Mouse (Mus musculus) MEL (cell line): ENCODE data around the gene Rhoa. TPM values are rescaled to one million over a fixed set of nuclear protein-coding genes. Genes with fewer than 3 reads are reported as not detected.

Source experiments
- DNase-seq: peaks from one replicate; pipeline ENCODE4 v3.0.0; 2011; ENCODE audit warnings: low read depth, low spot score
- H3K27ac ChIP-seq: 2 replicates; pipeline ENCODE4 v1.5.1; 2012; ENCODE audit warnings: low read depth, mild to moderate bottlenecking, control low read depth, low read length, moderate library complexity; ENCODE audit not compliant: control insufficient read depth
- H3K27me3 ChIP-seq, 2 experiments: fragments of 150-350 bp in 1 of 2; sonication (generic) in 1 of 2; 2 replicates each; pipeline ENCODE4 v1.6.1; 2012; ENCODE audit warnings: low read length in 2 of 2, mild to moderate bottlenecking in 2 of 2, improper control_type of control experiment in 1 of 2, moderate library complexity in 1 of 2; ENCODE audit not compliant: insufficient read depth in 2 of 2, control insufficient read depth in 1 of 2
- H3K36me3 ChIP-seq, 2 experiments: 2 replicates each; pipeline ENCODE4 v1.6.1; 2012 to 2014; ENCODE audit warnings: low read length in 2 of 2, improper control_type of control experiment in 1 of 2, inconsistent platforms in 1 of 2, mild to moderate bottlenecking in 1 of 2; ENCODE audit not compliant: insufficient read depth in 2 of 2, control insufficient read depth in 1 of 2
- H3K4me1 ChIP-seq, 2 experiments: fragments of 150-350 bp in 1 of 2; sonication (generic) in 1 of 2; 2 replicates each; pipeline ENCODE4 v1.6.1; 2012; ENCODE audit warnings: low read length in 2 of 2, improper control_type of control experiment in 1 of 2, mild to moderate bottlenecking in 1 of 2; ENCODE audit not compliant: insufficient read depth in 2 of 2, control insufficient read depth in 1 of 2
- H3K4me3 ChIP-seq, 2 experiments: fragments of 150-350 bp in 1 of 2; sonication (generic) in 1 of 2; 2 replicates each; pipeline ENCODE4 v1.5.1; 2012; ENCODE audit warnings: low read depth in 2 of 2, low read length in 2 of 2, mild to moderate bottlenecking in 2 of 2, moderate library complexity in 2 of 2, control low read depth in 1 of 2, improper control_type of control experiment in 1 of 2; ENCODE audit not compliant: control insufficient read depth in 1 of 2, insufficient read depth in 1 of 2
- H3K79me2 ChIP-seq: 2 replicates; pipeline ENCODE4 v1.6.1; 2012; ENCODE audit warnings: mild to moderate bottlenecking, low read length, moderate library complexity; ENCODE audit not compliant: control insufficient read depth, poor library complexity, insufficient read depth
- H3K9ac ChIP-seq: 2 replicates; pipeline ENCODE4 v1.6.1; 2012; ENCODE audit warnings: low read depth, mild to moderate bottlenecking, control low read depth, low read length, moderate library complexity; ENCODE audit not compliant: control insufficient read depth, poor library complexity, severe bottlenecking
- H3K9me3 ChIP-seq: fragments of 150-350 bp; sonication (generic); replicated peaks from 2 replicates; pipeline ENCODE4 v1.6.1; 2012; ENCODE audit warnings: mild to moderate bottlenecking, low read length, improper control_type of control experiment, moderate library complexity; ENCODE audit not compliant: insufficient read depth
- BHLHE40 ChIP-seq: IDR thresholded peaks from 2 replicates; pipeline ENCODE4 v1.6.1; 2012; ENCODE audit warnings: low read depth, mild to moderate bottlenecking, inconsistent platforms, low read length, improper control_type of control experiment, borderline replicate concordance
- CHD1 ChIP-seq: IDR thresholded peaks from 2 replicates; pipeline ENCODE4 v1.6.1; 2012; ENCODE audit warnings: low read depth, mild to moderate bottlenecking, inconsistent platforms, low read length, improper control_type of control experiment
- CHD2 ChIP-seq: IDR thresholded peaks from 2 replicates; pipeline ENCODE4 v1.6.1; 2011; ENCODE audit warnings: low read length, improper control_type of control experiment
- CTCF ChIP-seq, 3 experiments: IDR thresholded peaks in 2 of 3; conservative IDR thresholded peaks in 1 of 3; 2 replicates each; pipeline ENCODE4 v1.5.1; 2011 to 2012; ENCODE audit warnings: low read length in 3 of 3, low read depth in 2 of 3, mild to moderate bottlenecking in 2 of 3, improper control_type of control experiment in 1 of 3, inconsistent platforms in 1 of 3, mixed read lengths in 1 of 3, moderate library complexity in 1 of 3; ENCODE audit not compliant: control insufficient read depth in 1 of 3, insufficient read depth in 1 of 3, poor library complexity in 1 of 3, severe bottlenecking in 1 of 3
- GATA1 ChIP-seq: IDR thresholded peaks from 2 replicates; pipeline ENCODE4 v1.6.1; 2011; ENCODE audit warnings: low read depth, low read length, improper control_type of control experiment
- HCFC1 ChIP-seq: IDR thresholded peaks from 2 replicates; pipeline ENCODE4 v1.6.1; 2012; ENCODE audit warnings: low read depth, mild to moderate bottlenecking, inconsistent platforms, low read length, improper control_type of control experiment, moderate library complexity
- KAT2A ChIP-seq: conservative IDR thresholded peaks from 2 replicates; pipeline ENCODE4 v1.6.1; 2012; ENCODE audit warnings: low read depth, low read length, improper control_type of control experiment, inconsistent platforms
- MAX ChIP-seq: IDR thresholded peaks from 2 replicates; pipeline ENCODE4 v1.6.1; 2011; ENCODE audit warnings: low read length, improper control_type of control experiment
- MYB ChIP-seq: IDR thresholded peaks from 2 replicates; pipeline ENCODE4 v1.6.1; 2011; ENCODE audit warnings: mild to moderate bottlenecking, low read depth, low read length, improper control_type of control experiment
- MYC ChIP-seq: IDR thresholded peaks from 2 replicates; pipeline ENCODE4 v1.6.1; 2011; ENCODE audit warnings: low read depth, mild to moderate bottlenecking, low read length, improper control_type of control experiment, moderate library complexity
- NELFE ChIP-seq: IDR thresholded peaks from 2 replicates; pipeline ENCODE4 v1.6.1; 2011; ENCODE audit warnings: low read depth, low read length, improper control_type of control experiment
- POLR2AphosphoS2 ChIP-seq: IDR thresholded peaks from 2 replicates; pipeline ENCODE4 v1.6.1; 2011; ENCODE audit warnings: low read length, improper control_type of control experiment
- RCOR1 ChIP-seq: IDR thresholded peaks from 2 replicates; pipeline ENCODE4 v1.6.1; 2012; ENCODE audit warnings: low read depth, mild to moderate bottlenecking, inconsistent platforms, low read length, improper control_type of control experiment
- SIN3A ChIP-seq: IDR thresholded peaks from 2 replicates; pipeline ENCODE4 v1.6.1; 2012; ENCODE audit warnings: low read length, improper control_type of control experiment, inconsistent platforms
- UBTF ChIP-seq: IDR thresholded peaks from 2 replicates; pipeline ENCODE4 v1.6.1; 2012; ENCODE audit warnings: low read depth, mild to moderate bottlenecking, inconsistent platforms, low read length, improper control_type of control experiment, moderate library complexity, borderline replicate concordance; ENCODE audit not compliant: insufficient read depth
- USF1 ChIP-seq: IDR thresholded peaks from 2 replicates; pipeline ENCODE4 v1.6.1; 2014; ENCODE audit warnings: low read depth, mild to moderate bottlenecking, inconsistent platforms, low read length, improper control_type of control experiment, moderate library complexity
- ZC3H11A ChIP-seq: IDR thresholded peaks from 2 replicates; pipeline ENCODE4 v1.6.1; 2012; ENCODE audit warnings: low read depth, mild to moderate bottlenecking, inconsistent platforms, low read length, improper control_type of control experiment
- ZKSCAN1 ChIP-seq: IDR thresholded peaks from 2 replicates; pipeline ENCODE4 v1.6.1; 2012; ENCODE audit warnings: low read depth, mild to moderate bottlenecking, inconsistent platforms, low read length, improper control_type of control experiment, moderate library complexity
- ZNF384 ChIP-seq: IDR thresholded peaks from 2 replicates; pipeline ENCODE4 v1.6.1; 2012; ENCODE audit warnings: low read depth, mild to moderate bottlenecking, inconsistent platforms, low read length, improper control_type of control experiment
- polyA plus RNA-seq, 2 experiments: library from polyadenylated mRNA; stranded (reverse) in 1 of 2; unstranded in 1 of 2; fragments of >175 nt in 1 of 2; fragments of >200 nt in 1 of 2; gene quantifications; 2 replicates each; pipeline versions ENCODE4 v1.2.1 to v1.2.4; 2012; ENCODE audit warnings: low replicate concordance in 2 of 2, low read depth in 1 of 2; ENCODE audit not compliant: insufficient read length in 2 of 2, insufficient read depth in 1 of 2, missing spikeins in 1 of 2
- total RNA-seq: library from RNA; depleted of rRNA; stranded (reverse); fragments of 300-350 nt; gene quantifications from 2 replicates; pipeline ENCODE4 v1.2.3, GENCODE M21; 2012

Rhoa gene
- total and polyA plus RNA-seq, 3 experiments, result 80.9 to 241 TPM; not detected in 1

- DNase-seq, result no peak
- Histone ChIP-seq H3K79me2 (peaks cover 38% of the 10 kb centered on the region), H3K9me3 (no peaks in the 10 kb centered on the region), H3K4me1 (no peaks in the 10 kb centered on the region; a peak in 1 of 4 replicates), H3K27me3 (no peaks in the 10 kb centered on the region), H3K9ac (no peak overlapping the region), H3K27ac (no peak overlapping the region), H3K36me3 (peaks cover 5 to 33% of the 10 kb centered on the region in 2 experiments), H3K4me3 (no peak overlapping the region)
- no peak for TF ChIP-seq POLR2AphosphoS2
- TF ChIP-seq SIN3A, result no peak
- 0 out of 2 replicates have a peak, but pooled peaks have one; percentile 27 for TF ChIP-seq GATA1
- no peak for TF ChIP-seq ZC3H11A
Observed at GRCm38 (mm10) chr9:108325811-108326210, 19.9 kb downstream of the Rhoa start.

- DNase-seq, result peak; percentile 39
- peaks cover 14 to 29% of the 10 kb centered on the region in 2 experiments for H3K4me1 ChIP-seq
- peak overlapping the region; percentile 98 for H3K27ac ChIP-seq
- H3K9me3 ChIP-seq, result no peaks in the 10 kb centered on the region
- H3K27me3 ChIP-seq, result no peaks in the 10 kb centered on the region
- H3K9ac ChIP-seq, result peak overlapping the region; percentile 72
- peak overlapping the region; percentile 28 to 37 for H3K4me3 ChIP-seq
- peaks cover 17% of the 10 kb centered on the region for H3K79me2 ChIP-seq
- H3K36me3 ChIP-seq, result peaks cover 4 to 29% of the 10 kb centered on the region in 2 experiments
- TF ChIP-seq BHLHE40, result no peak
- no peak for TF ChIP-seq USF1
- no peak for TF ChIP-seq POLR2AphosphoS2
- 0 out of 2 replicates have a peak, but pooled peaks have one; percentile 21 for TF ChIP-seq ZNF384
- no peak for TF ChIP-seq GATA1
- no peak for TF ChIP-seq CHD1
- 0 out of 2 replicates have a peak, but pooled peaks have one; percentile 56 for TF ChIP-seq MAX
Observed at GRCm38 (mm10) chr9:108337848-108338550, 32.1 kb downstream of the Rhoa start.

GRCm38 (mm10) chr9:108338551-108338885 is 32.6 kb downstream of the Rhoa start:
- TF ChIP-seq MYB (no peak), ZKSCAN1 (no peak), CTCF (IDR thresholded peaks at IDR 0.05 in 2 of 3, conservative IDR thresholded peaks at IDR 0.05 in 1 of 3; ENCODE audit: control insufficient read depth in 1 of 3, insufficient read depth in 1 of 3, low read depth in 2 of 3, low read length in 3 of 3, poor library complexity in 1 of 3, severe bottlenecking in 1 of 3) (no peak), HCFC1 (no peak), RCOR1 (no peak), KAT2A (no peak), SIN3A (no peak), MYC (no peak), POLR2AphosphoS2 (no peak), NELFE (no peak), UBTF (no peak), MAX (no peak), CHD2 (no peak)
- H3K36me3 ChIP-seq, result peaks cover under 1 to 31% of the 10 kb centered on the region in 2 experiments; a peak in 3 of 4 replicates
- H3K27me3 ChIP-seq, result no peaks in the 10 kb centered on the region
- no peaks in the 10 kb centered on the region for H3K9me3 ChIP-seq
- H3K27ac ChIP-seq, result peak overlapping the region; percentile 98
- H3K4me1 ChIP-seq, result peaks cover 15 to 34% of the 10 kb centered on the region in 2 experiments
- H3K79me2 ChIP-seq, result peaks cover 17% of the 10 kb centered on the region
- no peak for DNase-seq
- peak overlapping the region; percentile 72 for H3K9ac ChIP-seq
- H3K4me3 ChIP-seq, result peak overlapping the region; percentile 28 to 37
